Mouse (Mus musculus) lung, embryonic 16.5 days (tissue): ENCODE results near the gene Bag5. TPM values are rescaled to one million over a fixed set of nuclear protein-coding genes. Genes with fewer than 3 reads are reported as not detected.
A peak's percentile ranks its signal among the peaks of the same experiment; 100 is the strongest.
"Not testable (repeated sequence)": the region's sequence is repeated elsewhere in the genome, so short reads cannot be mapped to it uniquely, and the experiment has no call there.

Source experiments
- ATAC-seq: fragments of 200-750 bp; cut with Nextera tagmentation; 2 replicates; pipeline ENCODE4 v1.8.0; 2017; ENCODE audit warnings: low read depth, mild to moderate bottlenecking, moderate library complexity
- H3K27ac ChIP-seq: fragments of 300-500 bp; sonication (generic); 2 replicates; pipeline ENCODE4 v1.5.1; 2014; ENCODE audit warnings: mild to moderate bottlenecking, control low read depth, low read length
- H3K27me3 ChIP-seq: fragments of 300-500 bp; sonication (generic); 2 replicates; pipeline ENCODE4 v1.6.1; 2014; ENCODE audit warnings: low read depth, low read length, mixed read lengths; ENCODE audit not compliant: control insufficient read depth, insufficient read depth
- H3K36me3 ChIP-seq: fragments of 300-500 bp; sonication (generic); 2 replicates; pipeline ENCODE4 v1.6.1; 2014; ENCODE audit warnings: low read length; ENCODE audit not compliant: control insufficient read depth, insufficient read depth
- H3K4me1 ChIP-seq: fragments of 300-500 bp; sonication (generic); replicated peaks from 2 replicates; pipeline ENCODE4 v1.6.1; 2014; ENCODE audit warnings: low read length, mixed read lengths; ENCODE audit not compliant: control insufficient read depth, insufficient read depth
- H3K4me2 ChIP-seq: fragments of 300-500 bp; sonication (generic); 2 replicates; pipeline ENCODE4 v1.6.1; 2014; ENCODE audit warnings: low read depth, low read length, control low read depth
- H3K4me3 ChIP-seq: fragments of 300-500 bp; sonication (generic); 2 replicates; pipeline ENCODE4 v1.5.1; 2014; ENCODE audit warnings: mild to moderate bottlenecking, low read length, control low read depth
- H3K9ac ChIP-seq: fragments of 300-500 bp; sonication (generic); 2 replicates; pipeline ENCODE4 v1.6.1; 2014; ENCODE audit warnings: low read length, control low read depth
- H3K9me3 ChIP-seq: fragments of 300-500 bp; sonication (generic); 2 replicates; pipeline ENCODE4 v1.6.1; 2016; ENCODE audit warnings: low read length; ENCODE audit not compliant: control insufficient read depth
- WGBS: fragments of 180-500 bp; shearing (Covaris S2); extraction: QIAGEN DNeasy Blood & Tissue Kit; methylation state at CpG from one replicate; pipeline ENCODE4 v1.1.7; 2014; 5-methylcytosine and 5-hydroxymethylcytosine counted together
- polyA plus RNA-seq: library from polyadenylated mRNA; unstranded; fragments of >200 nt; fragmentation: Nextera tagmentation; extraction: Ambion mirVana; gene quantifications from 2 replicates; pipeline ENCODE4 v1.2.1, GENCODE M21; 2015

The Bag5 gene
- polyA plus RNA-seq, 1 experiment from 2014 or later: 50.2 TPM

DNA sequence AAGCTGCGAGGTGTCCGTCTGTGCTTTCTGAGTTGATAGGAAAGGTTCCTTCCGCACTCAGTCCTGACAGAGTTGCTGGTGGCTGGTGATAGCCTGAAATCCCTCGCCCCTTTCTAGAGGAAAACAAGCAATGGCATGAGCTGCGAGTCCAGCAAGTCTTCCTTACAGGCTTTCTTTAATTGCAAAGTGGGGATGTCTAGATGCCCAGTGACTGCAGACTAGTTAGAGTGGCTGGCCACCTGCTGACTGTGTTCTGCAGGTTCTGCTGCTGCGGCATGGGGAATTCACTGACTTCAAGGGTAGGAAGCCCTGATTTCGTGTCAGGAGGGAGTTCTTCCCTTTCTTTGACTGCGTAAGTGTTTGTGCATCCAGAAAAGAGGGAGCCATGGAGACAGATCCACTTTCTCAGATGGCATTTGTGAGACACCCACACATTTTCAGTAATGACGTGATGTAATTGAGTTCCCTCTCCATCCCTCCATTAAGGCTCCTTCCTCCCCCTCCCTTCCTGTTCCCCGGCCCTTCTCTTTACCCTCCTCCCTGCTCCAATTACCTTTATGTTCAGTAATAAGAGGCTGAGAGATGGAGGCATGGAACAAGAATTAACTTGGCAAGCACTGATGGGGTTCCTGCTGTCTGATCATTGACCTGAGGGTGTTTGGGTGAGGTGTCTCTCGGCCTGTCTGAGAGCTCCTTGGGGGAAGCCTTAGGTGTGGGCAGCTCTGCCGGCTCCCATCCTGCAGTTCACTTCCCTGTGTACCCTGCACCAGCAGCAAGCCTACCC, 12.5 kb upstream of the Bag5 start:
- 0 out of 2 replicates have a peak, but pooled peaks have one; percentile 7 for ATAC-seq
- no peaks in the 10 kb centered on the region for H3K27me3 ChIP-seq
- no peak overlapping the region for H3K27ac ChIP-seq
- no peak overlapping the region for H3K4me2 ChIP-seq
- no peak overlapping the region for H3K9ac ChIP-seq
- H3K4me1 ChIP-seq: no peaks in the 10 kb centered on the region
- no peaks in the 10 kb centered on the region for H3K9me3 ChIP-seq
- no peak overlapping the region for H3K4me3 ChIP-seq
- peaks cover 4% of the 10 kb centered on the region; the same call in 1 of the 2 replicates for H3K36me3 ChIP-seq
- 67% methylated on average over 12 of the region's 12 CpGs for WGBS

DNA sequence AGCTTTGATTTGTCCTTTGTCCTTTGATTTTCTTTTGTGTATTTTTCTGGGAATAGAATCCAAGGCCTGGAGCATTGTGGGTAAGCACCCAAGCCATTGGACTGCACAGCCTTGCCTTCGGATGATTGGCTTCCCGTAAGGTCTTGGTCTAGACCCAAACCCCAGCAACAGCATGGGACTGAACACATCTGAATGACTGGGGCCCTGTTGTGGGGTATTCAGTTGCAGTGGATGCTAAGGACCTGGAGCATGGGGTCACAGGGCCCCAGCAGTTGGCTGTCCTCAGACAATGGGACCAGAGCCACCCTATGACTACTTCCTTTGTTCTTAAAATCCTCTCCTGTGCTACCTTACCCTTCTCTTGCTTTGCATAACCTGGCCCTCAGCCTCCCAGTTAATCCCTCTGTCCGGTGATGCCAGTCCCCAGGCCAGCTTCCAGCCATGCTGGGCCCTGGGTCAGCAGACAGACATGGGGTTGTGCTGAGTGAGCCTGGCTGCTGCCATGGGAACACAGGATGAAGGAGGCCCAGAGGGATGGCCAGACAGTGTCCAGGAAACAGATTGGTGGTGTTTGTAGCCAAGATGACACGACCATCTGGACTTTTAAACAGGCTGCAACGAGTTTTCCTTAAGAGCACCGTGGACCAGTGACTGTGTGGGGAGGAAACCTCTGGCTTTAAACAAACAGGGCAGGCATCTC, 11.7 kb upstream of the Bag5 start:
- Histone ChIP-seq H3K4me1 (no peaks in the 10 kb centered on the region), H3K9ac (no peak overlapping the region), H3K27ac (no peak overlapping the region), H3K36me3 (peaks cover 4% of the 10 kb centered on the region; the same call in 1 of the 2 replicates), H3K27me3 (no peaks in the 10 kb centered on the region), H3K9me3 (no peaks in the 10 kb centered on the region), H3K4me3 (no peak overlapping the region), H3K4me2 (no peak overlapping the region)
- ATAC-seq: peak; percentile 51; the same call in 1 of the 2 replicates
- 62% methylated on average over 6 of the region's 6 CpGs for WGBS

DNA sequence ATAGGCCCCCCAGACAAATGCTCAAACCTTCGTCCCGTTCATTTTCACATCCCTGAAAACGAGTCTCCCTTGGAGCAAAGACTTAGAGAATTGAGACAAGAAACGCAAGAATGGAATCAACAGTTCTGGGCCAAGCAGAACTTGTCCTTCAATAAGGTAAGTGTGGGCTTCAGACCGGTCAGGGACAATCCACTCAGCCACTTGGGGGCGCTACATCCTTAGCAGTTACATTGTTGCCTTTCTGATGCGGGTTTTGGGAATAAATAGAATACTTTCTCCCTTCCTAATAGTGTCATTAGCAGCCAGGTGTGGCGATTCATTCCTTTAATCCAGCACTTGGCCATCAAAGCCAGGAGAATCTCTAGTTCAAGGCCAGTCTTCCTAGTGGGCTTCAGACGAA, 9.6 kb upstream of the Bag5 start:
- H3K9me3 ChIP-seq: no peaks in the 10 kb centered on the region
- H3K27me3 ChIP-seq: no peaks in the 10 kb centered on the region
- peaks cover 2% of the 10 kb centered on the region; the same call in 1 of the 2 replicates for H3K36me3 ChIP-seq
- WGBS: 69% methylated on average over 9 of the region's 9 CpGs
- H3K4me3 ChIP-seq: no peak overlapping the region
- no peak overlapping the region for H3K9ac ChIP-seq
- no peak overlapping the region for H3K4me2 ChIP-seq
- H3K27ac ChIP-seq: no peak overlapping the region
- ATAC-seq: no peak
- H3K4me1 ChIP-seq: no peaks in the 10 kb centered on the region

DNA sequence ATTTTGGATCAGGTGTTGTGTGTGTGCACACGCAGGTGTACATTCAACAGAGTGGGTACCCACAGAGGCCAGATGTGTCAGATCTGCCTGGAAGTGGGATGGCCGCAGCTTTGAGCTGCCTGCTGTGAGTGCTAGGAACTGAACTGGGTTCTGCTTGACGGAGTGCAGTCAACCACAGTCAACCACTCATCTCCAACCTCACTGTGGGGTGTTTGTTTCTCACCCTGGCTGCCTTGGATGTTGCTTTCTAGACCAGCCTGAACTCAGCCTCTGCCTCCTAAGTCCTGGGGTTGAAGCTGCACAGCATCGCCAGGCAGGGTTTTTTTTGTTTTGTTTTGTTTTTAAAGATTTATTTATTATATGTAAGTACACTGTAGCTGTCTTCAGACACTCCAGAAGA, 7.2 kb upstream of the Bag5 start:
- Histone ChIP-seq H3K4me2 (no peak overlapping the region), H3K27ac (no peak overlapping the region), H3K27me3 (no peaks in the 10 kb centered on the region), H3K4me1 (no peaks in the 10 kb centered on the region), H3K4me3 (no peak overlapping the region), H3K36me3 (peaks cover 2% of the 10 kb centered on the region; the same call in 1 of the 2 replicates), H3K9ac (no peak overlapping the region), H3K9me3 (no peaks in the 10 kb centered on the region)
- no peak for ATAC-seq
- WGBS: 74% methylated on average over 4 of the region's 4 CpGs

DNA sequence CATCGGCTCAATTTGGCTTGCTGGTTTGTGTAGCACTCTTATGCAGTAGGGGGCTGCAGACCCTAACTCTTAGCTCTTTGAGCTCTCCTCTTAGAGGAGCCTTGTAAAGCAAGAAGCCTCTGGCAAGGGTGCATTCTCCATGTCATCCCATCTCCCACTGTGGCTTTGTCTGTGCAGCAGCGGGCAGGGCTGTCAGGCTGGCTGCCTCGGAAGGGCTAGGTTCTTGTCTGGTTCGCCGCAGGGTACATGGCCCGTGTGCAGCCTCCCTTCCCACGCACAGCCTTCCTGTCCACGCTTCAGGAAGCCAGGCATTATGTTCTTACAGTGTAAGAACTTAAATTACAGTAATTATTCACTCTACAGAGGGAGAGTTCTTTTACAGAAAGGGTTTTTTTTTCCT, 5.6 kb upstream of the Bag5 start:
- H3K9ac ChIP-seq: no peak overlapping the region

DNA sequence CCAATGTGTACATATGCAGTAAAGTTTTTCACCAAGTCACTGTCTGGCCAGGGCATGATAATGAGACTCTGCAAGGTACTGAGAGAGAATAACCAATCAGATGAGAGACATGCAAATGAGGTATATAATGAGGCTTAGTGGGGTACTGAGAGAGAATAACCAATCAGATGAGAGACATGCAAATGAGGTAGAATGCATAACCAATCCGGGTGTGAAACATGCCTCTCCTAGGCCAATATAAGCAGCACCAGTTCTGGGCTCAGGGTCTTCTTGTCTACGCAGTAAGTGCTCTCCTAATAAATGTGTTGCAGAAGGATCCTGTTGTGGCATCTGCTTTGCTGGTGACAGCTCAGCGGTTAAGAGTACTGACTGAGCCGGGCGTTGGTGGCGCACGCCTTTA, 3.4 kb upstream of the Bag5 start:
- Histone ChIP-seq H3K27me3 (no peaks in the 10 kb centered on the region), H3K4me1 (peaks cover 12% of the 10 kb centered on the region), H3K9ac (no peak overlapping the region), H3K36me3 (no peaks in the 10 kb centered on the region), H3K9me3 (no peaks in the 10 kb centered on the region), H3K4me3 (no peak overlapping the region), H3K4me2 (no peak overlapping the region), H3K27ac (no peak overlapping the region)
- WGBS: 98% methylated on average over 7 of the region's 7 CpGs
- no peak for ATAC-seq

More for the DNA sequence above, 5.6 kb upstream of the Bag5 start:
- Histone ChIP-seq H3K9me3 (no peaks in the 10 kb centered on the region), H3K4me2 (no peak overlapping the region), H3K36me3 (no peaks in the 10 kb centered on the region), H3K4me1 (peaks cover 6% of the 10 kb centered on the region), H3K4me3 (no peak overlapping the region), H3K27ac (no peak overlapping the region), H3K27me3 (no peaks in the 10 kb centered on the region)
- 55% methylated on average over 8 of the region's 8 CpGs for WGBS
- no peak for ATAC-seq

DNA sequence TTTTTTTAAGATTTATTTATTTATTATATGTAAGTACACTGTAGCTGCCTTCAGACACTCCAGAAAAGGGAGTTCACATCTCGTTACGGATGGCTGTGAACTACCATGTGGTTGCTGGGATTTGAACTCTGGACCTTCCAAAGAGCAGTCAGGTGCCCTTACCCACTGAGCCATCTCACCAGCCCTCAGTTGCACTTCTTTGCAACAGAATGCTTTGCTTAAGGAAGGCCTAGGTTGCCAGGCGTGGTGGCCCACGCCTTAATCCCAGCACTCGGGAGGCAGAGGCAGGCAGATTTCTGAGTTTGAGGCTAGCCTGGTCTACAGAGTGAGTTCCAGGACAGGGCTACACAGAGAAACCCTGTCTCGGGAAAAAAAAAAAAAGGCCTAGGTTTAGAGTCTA, 823 bp upstream of the Bag5 start:
- Histone ChIP-seq H3K4me1 (peaks cover 17% of the 10 kb centered on the region), H3K4me3 (peak overlapping the region; percentile 100), H3K4me2 (peak overlapping the region; percentile 74), H3K36me3 (peaks cover 22% of the 10 kb centered on the region)
- not testable (repeated sequence) for ATAC-seq, H3K9me3 ChIP-seq, H3K9ac ChIP-seq, H3K27me3 ChIP-seq, H3K27ac ChIP-seq
- 70% methylated on average over 6 of the region's 6 CpGs for WGBS

DNA sequence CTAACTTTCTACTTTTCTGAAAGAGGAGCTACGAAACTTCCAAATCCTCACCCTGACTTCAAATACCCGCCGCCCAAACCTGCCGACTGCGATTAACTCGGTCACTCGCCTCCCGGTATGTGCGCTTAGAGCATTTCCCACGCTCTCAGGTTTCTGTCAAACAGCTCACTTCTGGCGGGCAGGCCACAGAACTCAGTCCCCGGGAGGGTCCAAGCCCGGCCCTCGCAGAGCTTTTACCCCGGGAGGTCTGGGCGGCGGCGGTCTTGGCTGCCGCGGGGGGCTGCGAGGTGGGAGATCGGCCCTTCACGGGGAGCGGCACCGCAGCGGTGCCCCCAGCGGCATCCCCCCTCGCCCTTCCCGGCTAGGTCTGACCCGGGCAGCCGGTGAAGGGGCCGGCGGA, 581 bp downstream of the Bag5 start:
- Histone ChIP-seq H3K27ac (peak overlapping the region; percentile 63), H3K4me1 (peaks cover 17% of the 10 kb centered on the region), H3K36me3 (peaks cover 26% of the 10 kb centered on the region), H3K27me3 (no peaks in the 10 kb centered on the region), H3K9me3 (no peaks in the 10 kb centered on the region), H3K9ac (peak overlapping the region; percentile 99), H3K4me3 (peak overlapping the region; percentile 100), H3K4me2 (peak overlapping the region; percentile 88)
- WGBS: under 1% methylated on average over 32 of the region's 33 CpGs
- peak; percentile 18 for ATAC-seq

DNA sequence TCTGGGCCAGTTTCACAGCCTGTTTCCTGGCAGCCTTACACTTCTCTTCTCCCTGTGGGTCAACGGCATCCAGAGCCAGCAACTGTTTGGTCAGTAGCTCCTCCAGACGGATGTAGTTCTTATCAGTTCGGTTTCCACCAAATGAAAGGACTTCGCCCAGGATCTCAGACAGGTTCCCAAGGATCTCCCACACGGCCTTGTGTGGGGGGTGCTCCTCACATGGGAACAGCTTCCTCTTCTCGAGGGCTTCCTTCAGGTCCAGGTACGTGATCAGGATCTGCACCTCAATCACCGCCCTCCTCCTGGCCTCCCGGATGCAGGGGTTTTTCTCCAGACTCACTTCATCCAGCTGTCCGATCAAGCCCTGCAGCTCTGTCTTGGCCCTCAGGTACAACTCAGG, 3.0 kb downstream of the Bag5 start:
- Histone ChIP-seq H3K4me2 (no peak overlapping the region), H3K36me3 (peaks cover 26% of the 10 kb centered on the region), H3K27me3 (no peaks in the 10 kb centered on the region), H3K9me3 (no peaks in the 10 kb centered on the region), H3K9ac (no peak overlapping the region), H3K4me1 (peaks cover 20% of the 10 kb centered on the region), H3K27ac (no peak overlapping the region), H3K4me3 (no peak overlapping the region)
- 85% methylated on average over 10 of the region's 10 CpGs for WGBS
- no peak for ATAC-seq
